Mouse (Mus musculus): ENCODE results near the gene 4930412O13Rik.

GRCm38 (mm10) chr2:9896097-9896770 lies 15.2 kb downstream of the 4930412O13Rik start:
- TF ChIP-seq ZNF384 (IDR thresholded peaks at IDR 0.05; ENCODE audit: low read depth, low read length) (no peak), CTCF (conservative IDR thresholded peaks at IDR 0.05 in 1 of 2, IDR thresholded peaks at IDR 0.05 in 1 of 2; ENCODE audit: low read depth in 2 of 2, low read length in 2 of 2) (no peak), NELFE (IDR thresholded peaks at IDR 0.05; ENCODE audit: low read depth, low read length) (no peak), POLR2A (IDR thresholded peaks at IDR 0.05; ENCODE audit: low read depth, low read length) (no peak), EP300 (IDR thresholded peaks at IDR 0.05; ENCODE audit: low read length) (no peak)
